21 mouse cellular contexts compared by ENCODE assay signal in the genomic region with DNA sequence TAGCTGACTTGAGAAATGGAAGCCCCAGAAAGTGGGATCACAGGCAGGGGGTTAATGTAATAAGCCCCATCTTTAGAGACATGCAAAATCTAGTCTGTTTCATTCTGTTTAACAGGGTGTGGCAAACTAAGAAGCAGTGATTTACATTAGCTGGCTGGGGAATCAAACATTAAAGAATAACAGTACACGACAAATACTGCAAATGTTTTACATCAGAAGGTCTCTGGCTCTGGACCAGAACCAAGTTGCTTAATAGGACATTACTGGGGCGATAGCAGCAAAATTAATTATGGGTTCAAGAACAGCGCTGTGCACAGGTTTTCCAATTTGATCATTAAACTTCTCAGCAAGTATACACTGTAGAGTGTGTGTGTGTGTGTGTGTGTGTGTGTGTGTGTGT.
A peak's percentile ranks its signal among the peaks of the same experiment; 100 is the strongest.
DNase-seq lines count a peak whose midpoint lies in the region; ATAC-seq and TF ChIP-seq lines count a peak whose summit lies in the region.
"Had no signal": no experiment of that assay in that cellular context is flagged by ENCODE, and none has a peak within 500 bp of the region (broad histone marks: within the 10 kb centered on the region; RNA-seq: fewer than 3 reads in every experiment).

No protein-coding gene starts in this region.

- H3K4me1 ChIP-seq in kidney, postnatal 0 days (replicated peaks; ENCODE audit: insufficient read depth, low read length), result no peaks in the 10 kb centered on the region
- peaks cover 9% of the 10 kb centered on the region; the same call in 1 of the 2 replicates for H3K4me1 ChIP-seq in lung, embryonic 16.5 days (replicated peaks; ENCODE audit: control insufficient read depth, insufficient read depth, low read length)
- H3K4me1 ChIP-seq: embryonic facial prominence, embryonic 13.5 days; embryonic facial prominence, embryonic 15.5 days; forebrain, embryonic 10.5 days; forebrain, embryonic 12.5 days had no signal

- no peak overlapping the region for H3K4me3 ChIP-seq in kidney, postnatal 0 days (replicated peaks; ENCODE audit: low read depth, low read length)
- no peak overlapping the region for H3K4me3 ChIP-seq in lung, embryonic 16.5 days (ENCODE audit: low read length)
- H3K4me3 ChIP-seq: embryonic facial prominence, embryonic 13.5 days; embryonic facial prominence, embryonic 15.5 days; erythroblast, embryonic 14.5 days; forebrain, embryonic 10.5 days; forebrain, embryonic 12.5 days had no signal

- no peak for ATAC-seq in kidney, postnatal 0 days (replicated peaks; ENCODE audit: low FRiP score, low read depth)
- ATAC-seq in lung, embryonic 16.5 days (ENCODE audit: low read depth), result 0 out of 2 replicates have a peak, but pooled peaks have one; percentile 26
- ATAC-seq: forebrain, embryonic 14.5 days; forebrain, embryonic 16.5 days had no signal

- peak; percentile 52 for DNase-seq in kidney, postnatal 0 days (ENCODE audit: low spot score)
- DNase-seq in kidney, adult 11 months, result no peak
- no peak for DNase-seq in lung, postnatal 10 days
- DNase-seq: adrenal gland, adult 8-10 months; adrenal gland, postnatal 14 days; adrenal gland, postnatal 36 days; cerebellum, adult 11 months; cerebellum, adult 18-20 months; cerebellum, adult 8-10 months; cerebellum, adult 9-11 months; cerebellum, postnatal 14 days; cerebellum, postnatal 36 days; embryo, embryonic 11 days had no signal

- H3K4me2 ChIP-seq in kidney, postnatal 0 days (ENCODE audit: low read length), result no peak overlapping the region
- no peak overlapping the region for H3K4me2 ChIP-seq in lung, embryonic 16.5 days (ENCODE audit: low read depth, low read length)
- H3K4me2 ChIP-seq: embryonic facial prominence, embryonic 13.5 days; embryonic facial prominence, embryonic 15.5 days; forebrain, embryonic 12.5 days had no signal

- no peaks in the 10 kb centered on the region for H3K9me3 ChIP-seq in kidney, postnatal 0 days (replicated peaks; ENCODE audit: low read length)
- 0 out of 2 replicates have a peak, but pooled peaks cover 2% of the 10 kb centered on the region for H3K9me3 ChIP-seq in lung, embryonic 16.5 days (ENCODE audit: control insufficient read depth, low read length)
- H3K9me3 ChIP-seq: embryonic facial prominence, embryonic 13.5 days; embryonic facial prominence, embryonic 15.5 days had no signal

- H3K27ac ChIP-seq in kidney, postnatal 0 days, result no peak overlapping the region
- no peak overlapping the region for H3K27ac ChIP-seq in lung, embryonic 16.5 days (ENCODE audit: low read length)
- H3K27ac ChIP-seq: embryonic facial prominence, embryonic 13.5 days; embryonic facial prominence, embryonic 15.5 days; forebrain, embryonic 10.5 days; forebrain, embryonic 12.5 days had no signal

- no peak overlapping the region for H3K9ac ChIP-seq in kidney, postnatal 0 days (ENCODE audit: low read depth, low read length)
- H3K9ac ChIP-seq in lung, embryonic 16.5 days (ENCODE audit: low read length), result no peak overlapping the region
- H3K9ac ChIP-seq: embryonic facial prominence, embryonic 13.5 days; embryonic facial prominence, embryonic 15.5 days; forebrain, embryonic 12.5 days had no signal

- no peaks in the 10 kb centered on the region for H3K27me3 ChIP-seq in kidney, postnatal 0 days (ENCODE audit: insufficient read depth, low read length)
- no peaks in the 10 kb centered on the region for H3K27me3 ChIP-seq in lung, embryonic 16.5 days (ENCODE audit: control insufficient read depth, insufficient read depth, low read depth, low read length)
- H3K27me3 ChIP-seq: embryonic facial prominence, embryonic 13.5 days; embryonic facial prominence, embryonic 15.5 days; forebrain, embryonic 12.5 days had no signal

- no peak for TF ChIP-seq CTCF in kidney, postnatal 0 days (IDR thresholded peaks at IDR 0.05; ENCODE audit: low read depth)

- 60% methylated on average over 3 of the region's 3 CpGs for WGBS in kidney, postnatal 0 days
- WGBS in lung, embryonic 16.5 days, result 53% methylated on average over 3 of the region's 3 CpGs

- H3K36me3 ChIP-seq in kidney, postnatal 0 days (ENCODE audit: insufficient read depth, low read length), result no peaks in the 10 kb centered on the region
- no peaks in the 10 kb centered on the region for H3K36me3 ChIP-seq in lung, embryonic 16.5 days (ENCODE audit: control insufficient read depth, insufficient read depth, low read length)
- H3K36me3 ChIP-seq: embryonic facial prominence, embryonic 13.5 days; embryonic facial prominence, embryonic 15.5 days; forebrain, embryonic 10.5 days; forebrain, embryonic 12.5 days had no signal
